Mouse (Mus musculus) forebrain, embryonic 12.5 days (tissue): Measurements from ENCODE around the gene Casp7. TPM values are rescaled to one million over a fixed set of nuclear protein-coding genes. Genes with fewer than 3 reads are reported as not detected.
"Not testable (repeated sequence)": the region's sequence is repeated elsewhere in the genome, so short reads cannot be mapped to it uniquely, and the experiment has no call there.

Experiments
- ATAC-seq: fragments of 200-750 bp; cut with Nextera tagmentation; 2 replicates; pipeline ENCODE4 v1.8.0; 2017; ENCODE audit warnings: moderate TSS enrichment; ENCODE audit not compliant: low FRiP score
- H3K27ac ChIP-seq: fragments of 300-500 bp; sonication (generic); 2 replicates; pipeline ENCODE4 v1.5.1; 2016; ENCODE audit warnings: mild to moderate bottlenecking
- H3K27me3 ChIP-seq: fragments of 300-500 bp; sonication (generic); 2 replicates; pipeline ENCODE4 v1.6.1; 2016; ENCODE audit warnings: mild to moderate bottlenecking
- H3K36me3 ChIP-seq: fragments of 300-500 bp; sonication (generic); replicated peaks from 2 replicates; pipeline ENCODE4 v1.6.1; 2016; ENCODE audit warnings: mild to moderate bottlenecking
- H3K4me1 ChIP-seq: fragments of 300-500 bp; sonication (generic); 2 replicates; pipeline ENCODE4 v1.6.1; 2016
- H3K4me2 ChIP-seq: fragments of 300-500 bp; sonication (generic); 2 replicates; pipeline ENCODE4 v1.6.1; 2016; ENCODE audit warnings: mild to moderate bottlenecking, moderate library complexity
- H3K4me3 ChIP-seq: fragments of 300-500 bp; sonication (generic); replicated peaks from 2 replicates; pipeline ENCODE4 v1.5.1; 2016; ENCODE audit warnings: mild to moderate bottlenecking
- H3K9ac ChIP-seq: fragments of 300-500 bp; sonication (generic); 2 replicates; pipeline ENCODE4 v1.6.1; 2016; ENCODE audit warnings: mild to moderate bottlenecking
- H3K9me3 ChIP-seq: fragments of 300-500 bp; sonication (generic); 2 replicates; pipeline ENCODE4 v1.6.1; 2016
- WGBS: fragments of 180-500 bp; shearing (Covaris S2); methylation state at CpG from one replicate; pipeline ENCODE4 v1.1.7; 2016; 5-methylcytosine and 5-hydroxymethylcytosine counted together
- polyA plus RNA-seq: library from polyadenylated mRNA; unstranded; fragments of >200 nt; fragmentation: Nextera tagmentation; extraction: Ambion mirVana; gene quantifications from 2 replicates; pipeline ENCODE4 v1.2.1, GENCODE M21; 2016

The Casp7 gene
- polyA plus RNA-seq, 1 experiment from 2014 or later, result 18.9 TPM

- ATAC-seq, result no peak
- Histone ChIP-seq H3K27ac (no peak overlapping the region), H3K9me3 (no peaks in the 10 kb centered on the region), H3K27me3 (no peaks in the 10 kb centered on the region), H3K4me3 (no peak overlapping the region), H3K4me1 (no peaks in the 10 kb centered on the region), H3K9ac (no peak overlapping the region), H3K36me3 (peaks cover 6% of the 10 kb centered on the region; the same call in 1 of the 2 replicates), H3K4me2 (no peak overlapping the region)
- WGBS, result 94% methylated on average over 7 of the region's 7 CpGs
Observed at GRCm38 (mm10) chr19:56406581-56406980, 9.7 kb downstream of the Casp7 start.

- not testable (repeated sequence) for H3K36me3 ChIP-seq
- WGBS, result 93% methylated on average over 4 of the region's 4 CpGs
Observed at GRCm38 (mm10) chr19:56409884-56410283, 13.0 kb downstream of the Casp7 start.

GRCm38 (mm10) chr19:56418404-56418803 lies 21.5 kb downstream of the Casp7 start:
- Histone ChIP-seq H3K27ac (no peak overlapping the region), H3K4me1 (peaks cover 3% of the 10 kb centered on the region; the same call in 1 of the 2 replicates), H3K4me3 (no peak overlapping the region), H3K9me3 (no peaks in the 10 kb centered on the region), H3K36me3 (no peaks in the 10 kb centered on the region), H3K4me2 (no peak overlapping the region), H3K9ac (no peak overlapping the region), H3K27me3 (no peaks in the 10 kb centered on the region)
- no peak for ATAC-seq
- WGBS, result 90% methylated on average over 4 of the region's 4 CpGs

More at GRCm38 (mm10) chr19:56409884-56410283, 13.0 kb downstream of the Casp7 start:
- not testable (repeated sequence) for H3K4me2 ChIP-seq, ATAC-seq, H3K27me3 ChIP-seq, H3K4me1 ChIP-seq, H3K9ac ChIP-seq, H3K9me3 ChIP-seq, H3K27ac ChIP-seq, H3K4me3 ChIP-seq

- peaks cover 6% of the 10 kb centered on the region; the same call in 1 of the 2 replicates for H3K4me1 ChIP-seq
- H3K9ac ChIP-seq, result no peak overlapping the region
- H3K4me2 ChIP-seq, result no peak overlapping the region
- H3K27me3 ChIP-seq, result no peaks in the 10 kb centered on the region
- no peaks in the 10 kb centered on the region for H3K9me3 ChIP-seq
- WGBS, result 65% methylated on average over 9 of the region's 9 CpGs
- ATAC-seq, result no peak
- no peak overlapping the region for H3K4me3 ChIP-seq
- H3K36me3 ChIP-seq, result no peaks in the 10 kb centered on the region
- H3K27ac ChIP-seq, result no peak overlapping the region
Observed at GRCm38 (mm10) chr19:56419452-56419851, 22.5 kb downstream of the Casp7 start.

GRCm38 (mm10) chr19:56420345-56420744 lies 23.4 kb downstream of the Casp7 start:
- no peak overlapping the region for H3K4me3 ChIP-seq
- no peaks in the 10 kb centered on the region for H3K36me3 ChIP-seq
- ATAC-seq, result no peak
- no peak overlapping the region for H3K9ac ChIP-seq
- H3K27ac ChIP-seq, result no peak overlapping the region
- 88% methylated on average over 3 of the region's 3 CpGs for WGBS
- peaks cover 8% of the 10 kb centered on the region for H3K4me1 ChIP-seq
- no peaks in the 10 kb centered on the region; the same call in 1 of the 2 replicates for H3K27me3 ChIP-seq
- no peaks in the 10 kb centered on the region for H3K9me3 ChIP-seq
- no peak overlapping the region for H3K4me2 ChIP-seq

- WGBS, result 40% methylated on average over 14 of the region's 14 CpGs
- no peak overlapping the region for H3K4me2 ChIP-seq
- H3K27me3 ChIP-seq, result no peaks in the 10 kb centered on the region; the same call in 1 of the 2 replicates
- H3K4me1 ChIP-seq, result peaks cover 16% of the 10 kb centered on the region
- H3K27ac ChIP-seq, result 0 out of 2 replicates have a peak overlapping the region, but pooled peaks have one; percentile 56
- H3K36me3 ChIP-seq, result no peaks in the 10 kb centered on the region
- no peaks in the 10 kb centered on the region for H3K9me3 ChIP-seq
- H3K4me3 ChIP-seq, result no peak overlapping the region
- peak; percentile 53 for ATAC-seq
- H3K9ac ChIP-seq, result no peak overlapping the region
Observed at GRCm38 (mm10) chr19:56422476-56423338, 25.8 kb downstream of the Casp7 start.

- WGBS, result 54% methylated on average over 12 of the region's 12 CpGs
- H3K36me3 ChIP-seq, result no peaks in the 10 kb centered on the region
- no peaks in the 10 kb centered on the region; the same call in 1 of the 2 replicates for H3K27me3 ChIP-seq
- no peaks in the 10 kb centered on the region for H3K9me3 ChIP-seq
- ATAC-seq, result peak; percentile 64
- no peak overlapping the region for H3K27ac ChIP-seq
- H3K4me2 ChIP-seq, result no peak overlapping the region
- H3K4me3 ChIP-seq, result no peak overlapping the region
- H3K4me1 ChIP-seq, result peaks cover 16% of the 10 kb centered on the region
- H3K9ac ChIP-seq, result no peak overlapping the region; the same call in 1 of the 2 replicates
Observed at GRCm38 (mm10) chr19:56423370-56423769, 26.4 kb downstream of the Casp7 start.

- Histone ChIP-seq H3K4me3 (no peak overlapping the region), H3K27ac (no peak overlapping the region), H3K27me3 (no peaks in the 10 kb centered on the region; the same call in 1 of the 2 replicates), H3K9ac (no peak overlapping the region), H3K4me1 (peaks cover 16% of the 10 kb centered on the region), H3K4me2 (no peak overlapping the region), H3K9me3 (no peaks in the 10 kb centered on the region), H3K36me3 (no peaks in the 10 kb centered on the region)
- ATAC-seq, result no peak
- 85% methylated on average over 17 of the region's 17 CpGs for WGBS
Observed at GRCm38 (mm10) chr19:56424606-56425395, 27.9 kb downstream of the Casp7 start.

- H3K27me3 ChIP-seq, result no peaks in the 10 kb centered on the region; the same call in 1 of the 2 replicates
- 67% methylated on average over 9 of the region's 9 CpGs for WGBS
- no peaks in the 10 kb centered on the region for H3K9me3 ChIP-seq
Observed at GRCm38 (mm10) chr19:56425492-56425891, 28.6 kb downstream of the Casp7 start.

GRCm38 (mm10) chr19:56430369-56430768 lies 33.4 kb downstream of the Casp7 start:
- Histone ChIP-seq H3K9me3 (no peaks in the 10 kb centered on the region), H3K36me3 (no peaks in the 10 kb centered on the region), H3K4me3 (no peak overlapping the region), H3K4me1 (peaks cover 8% of the 10 kb centered on the region), H3K9ac (no peak overlapping the region), H3K27me3 (no peaks in the 10 kb centered on the region; the same call in 1 of the 2 replicates), H3K4me2 (no peak overlapping the region), H3K27ac (no peak overlapping the region)
- ATAC-seq, result no peak
- WGBS, result 75% methylated on average over 8 of the region's 8 CpGs

More at GRCm38 (mm10) chr19:56425492-56425891, 28.6 kb downstream of the Casp7 start:
- peaks cover 16% of the 10 kb centered on the region for H3K4me1 ChIP-seq
- H3K36me3 ChIP-seq, result no peaks in the 10 kb centered on the region
- no peak overlapping the region for H3K4me2 ChIP-seq
- no peak for ATAC-seq
- H3K27ac ChIP-seq, result no peak overlapping the region
- H3K9ac ChIP-seq, result no peak overlapping the region
- H3K4me3 ChIP-seq, result no peak overlapping the region

GRCm38 (mm10) chr19:56432706-56433105 lies 35.8 kb downstream of the Casp7 start:
- H3K4me3 ChIP-seq, result no peak overlapping the region
- H3K27ac ChIP-seq, result no peak overlapping the region
- no peak overlapping the region for H3K4me2 ChIP-seq
- ATAC-seq, result no peak
- no peaks in the 10 kb centered on the region for H3K27me3 ChIP-seq
- H3K9ac ChIP-seq, result no peak overlapping the region
- no peaks in the 10 kb centered on the region for H3K4me1 ChIP-seq
- WGBS, result 84% methylated on average over 10 of the region's 10 CpGs
- no peaks in the 10 kb centered on the region for H3K36me3 ChIP-seq
- no peaks in the 10 kb centered on the region for H3K9me3 ChIP-seq

GRCm38 (mm10) chr19:56433581-56433980 lies 36.7 kb downstream of the Casp7 start:
- Histone ChIP-seq H3K9me3 (no peaks in the 10 kb centered on the region), H3K27ac (no peak overlapping the region)
- 88% methylated on average over 7 of the region's 7 CpGs for WGBS

More at GRCm38 (mm10) chr19:56433581-56433980, 36.7 kb downstream of the Casp7 start:
- no peak for ATAC-seq
- H3K4me1 ChIP-seq, result no peaks in the 10 kb centered on the region
- H3K9ac ChIP-seq, result no peak overlapping the region
- no peak overlapping the region for H3K4me3 ChIP-seq
- no peaks in the 10 kb centered on the region for H3K36me3 ChIP-seq
- H3K27me3 ChIP-seq, result no peaks in the 10 kb centered on the region
- H3K4me2 ChIP-seq, result no peak overlapping the region
